Mouse (Mus musculus): Measurements from ENCODE around the gene Mtch1. TPM values are rescaled to one million over a fixed set of nuclear protein-coding genes. Genes with fewer than 3 reads are reported as not detected.
"Not testable (repeated sequence)": the region's sequence is repeated elsewhere in the genome, so short reads cannot be mapped to it uniquely, and the experiment has no call there.

Mtch1 gene
- polyA plus RNA-seq, 1 experiment: 354 TPM

GRCm38 (mm10) chr17:29321765-29322602 lies 25.8 kb downstream of the Mtch1 start:
- Histone ChIP-seq H3K36me3 (ENCODE audit: control insufficient read depth, insufficient read depth, low read length) (no peaks in the 10 kb centered on the region), H3K4me3 (ENCODE audit: control insufficient read depth, insufficient read depth, low read length) (no peak overlapping the region), H3K27ac (ENCODE audit: control insufficient read depth, insufficient read depth, low read length) (no peak overlapping the region), H3K4me1 (replicated peaks; ENCODE audit: control insufficient read depth, insufficient read depth, low read length) (no peaks in the 10 kb centered on the region), H3K27me3 (ENCODE audit: control insufficient read depth, insufficient read depth, low read length) (no peaks in the 10 kb centered on the region)
- no peak for DNase-seq
- WGBS: 94% methylated on average over 41 of the region's 41 CpGs
- TF ChIP-seq POLR2A (IDR thresholded peaks at IDR 0.05; ENCODE audit: control insufficient read depth, extremely low read depth, insufficient read depth, low read length, poor library complexity) (no peak), CTCF (IDR thresholded peaks at IDR 0.05; ENCODE audit: borderline replicate concordance, control insufficient read depth, extremely low read depth, insufficient read depth, low read length, poor library complexity) (no peak)

DNA sequence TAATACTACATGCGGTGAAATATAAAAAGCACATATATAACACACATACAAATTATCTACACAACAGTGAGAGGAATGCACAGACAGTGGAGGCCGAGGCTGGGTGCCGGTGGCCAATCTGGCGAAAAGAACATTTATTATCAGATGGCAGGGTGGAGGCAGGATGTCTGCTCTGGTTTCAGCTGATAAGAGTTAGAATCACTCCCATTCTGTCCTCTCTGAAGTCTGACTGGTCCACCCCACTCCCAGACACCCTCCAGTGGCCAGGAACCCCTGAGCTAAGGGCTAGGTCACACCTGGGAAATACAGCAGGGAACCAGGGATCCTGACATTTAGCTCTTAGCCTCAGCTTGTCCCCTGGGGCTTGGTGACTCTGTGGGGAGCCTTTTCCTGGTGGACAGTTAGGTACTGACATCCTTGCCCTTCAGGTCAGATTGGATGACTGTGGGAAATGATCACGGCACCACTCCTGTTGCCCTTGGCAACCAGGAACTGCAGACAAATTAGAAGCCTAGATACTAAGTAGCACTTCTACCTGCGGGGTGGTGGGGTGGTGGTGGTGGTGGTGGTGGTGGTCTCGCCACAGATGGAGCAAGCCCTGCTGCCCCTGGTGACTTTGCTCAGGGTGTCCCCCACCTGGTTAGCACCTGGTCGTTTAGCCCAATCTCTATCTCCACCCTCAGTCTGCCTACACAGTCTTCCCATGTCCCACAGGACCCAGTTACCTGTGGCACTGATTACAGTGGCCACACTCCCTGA lies 27.7 kb downstream of the Mtch1 start:
- no peaks in the 10 kb centered on the region for H3K4me1 ChIP-seq (replicated peaks; ENCODE audit: control insufficient read depth, insufficient read depth, low read length)
- no peak for TF ChIP-seq CTCF (IDR thresholded peaks at IDR 0.05; ENCODE audit: borderline replicate concordance, control insufficient read depth, extremely low read depth, insufficient read depth, low read length, poor library complexity)
- TF ChIP-seq POLR2A (IDR thresholded peaks at IDR 0.05; ENCODE audit: control insufficient read depth, extremely low read depth, insufficient read depth, low read length, poor library complexity): no peak
- H3K4me3 ChIP-seq (ENCODE audit: control insufficient read depth, insufficient read depth, low read length): no peak overlapping the region
- H3K27me3 ChIP-seq (ENCODE audit: control insufficient read depth, insufficient read depth, low read length): no peaks in the 10 kb centered on the region
- no peak overlapping the region for H3K27ac ChIP-seq (ENCODE audit: control insufficient read depth, insufficient read depth, low read length)
- WGBS: 85% methylated on average over 8 of the region's 8 CpGs
- no peaks in the 10 kb centered on the region for H3K36me3 ChIP-seq (ENCODE audit: control insufficient read depth, insufficient read depth, low read length)
- no peak for DNase-seq

- H3K36me3 ChIP-seq (ENCODE audit: control insufficient read depth, insufficient read depth, low read length): no peaks in the 10 kb centered on the region
- WGBS: 89% methylated on average over 7 of the region's 7 CpGs
- no peak overlapping the region for H3K27ac ChIP-seq (ENCODE audit: control insufficient read depth, insufficient read depth, low read length)
- DNase-seq: no peak
- H3K4me3 ChIP-seq (ENCODE audit: control insufficient read depth, insufficient read depth, low read length): no peak overlapping the region
- H3K4me1 ChIP-seq (replicated peaks; ENCODE audit: control insufficient read depth, insufficient read depth, low read length): no peaks in the 10 kb centered on the region
- TF ChIP-seq POLR2A (IDR thresholded peaks at IDR 0.05; ENCODE audit: control insufficient read depth, extremely low read depth, insufficient read depth, low read length, poor library complexity): no peak
- no peak for TF ChIP-seq CTCF (IDR thresholded peaks at IDR 0.05; ENCODE audit: borderline replicate concordance, control insufficient read depth, extremely low read depth, insufficient read depth, low read length, poor library complexity)
- H3K27me3 ChIP-seq (ENCODE audit: control insufficient read depth, insufficient read depth, low read length): no peaks in the 10 kb centered on the region
These were observed 28.3 kb downstream of the Mtch1 start for GRCm38 (mm10) chr17:29319476-29319875.

GRCm38 (mm10) chr17:29318731-29319250 lies 28.9 kb downstream of the Mtch1 start:
- Histone ChIP-seq H3K4me3 (ENCODE audit: control insufficient read depth, insufficient read depth, low read length) (no peak overlapping the region), H3K27me3 (ENCODE audit: control insufficient read depth, insufficient read depth, low read length) (no peaks in the 10 kb centered on the region), H3K36me3 (ENCODE audit: control insufficient read depth, insufficient read depth, low read length) (no peaks in the 10 kb centered on the region), H3K27ac (ENCODE audit: control insufficient read depth, insufficient read depth, low read length) (no peak overlapping the region), H3K4me1 (replicated peaks; ENCODE audit: control insufficient read depth, insufficient read depth, low read length) (no peaks in the 10 kb centered on the region)
- TF ChIP-seq POLR2A (IDR thresholded peaks at IDR 0.05; ENCODE audit: control insufficient read depth, extremely low read depth, insufficient read depth, low read length, poor library complexity) (no peak), CTCF (IDR thresholded peaks at IDR 0.05; ENCODE audit: borderline replicate concordance, control insufficient read depth, extremely low read depth, insufficient read depth, low read length, poor library complexity) (no peak)
- 70% methylated on average over 6 of the region's 6 CpGs for WGBS
- DNase-seq: no peak

- H3K4me3 ChIP-seq (ENCODE audit: control insufficient read depth, insufficient read depth, low read length); H3K36me3 ChIP-seq (ENCODE audit: control insufficient read depth, insufficient read depth, low read length); H3K4me1 ChIP-seq (replicated peaks; ENCODE audit: control insufficient read depth, insufficient read depth, low read length); H3K27ac ChIP-seq (ENCODE audit: control insufficient read depth, insufficient read depth, low read length); H3K27me3 ChIP-seq (ENCODE audit: control insufficient read depth, insufficient read depth, low read length); DNase-seq: not testable (repeated sequence)
- 92% methylated on average over 3 of the region's 3 CpGs for whole genome bisulfite sequencing
These were observed 30.4 kb downstream of the Mtch1 start, which contains the start of gene Pi16 for GRCm38 (mm10) chr17:29317380-29317779. Gene Pi16 (plus strand): TSS chr17:29317680.

GRCm38 (mm10) chr17:29316891-29317290 lies 30.8 kb downstream of the Mtch1 start:
- no peak for TF ChIP-seq CTCF (IDR thresholded peaks at IDR 0.05; ENCODE audit: borderline replicate concordance, control insufficient read depth, extremely low read depth, insufficient read depth, low read length, poor library complexity)
- TF ChIP-seq POLR2A (IDR thresholded peaks at IDR 0.05; ENCODE audit: control insufficient read depth, extremely low read depth, insufficient read depth, low read length, poor library complexity): no peak
- Histone ChIP-seq H3K4me1 (replicated peaks; ENCODE audit: control insufficient read depth, insufficient read depth, low read length) (no peaks in the 10 kb centered on the region), H3K36me3 (ENCODE audit: control insufficient read depth, insufficient read depth, low read length) (no peaks in the 10 kb centered on the region), H3K27ac (ENCODE audit: control insufficient read depth, insufficient read depth, low read length) (no peak overlapping the region), H3K27me3 (ENCODE audit: control insufficient read depth, insufficient read depth, low read length) (no peaks in the 10 kb centered on the region), H3K4me3 (ENCODE audit: control insufficient read depth, insufficient read depth, low read length) (no peak overlapping the region)
- DNase-seq: no peak
- 96% methylated on average over 3 of the region's 3 CpGs for WGBS

All from thymus, adult 2 months (tissue).